Mouse (Mus musculus): ENCODE results near the gene Cav1.

The Cav1 gene

DNA sequence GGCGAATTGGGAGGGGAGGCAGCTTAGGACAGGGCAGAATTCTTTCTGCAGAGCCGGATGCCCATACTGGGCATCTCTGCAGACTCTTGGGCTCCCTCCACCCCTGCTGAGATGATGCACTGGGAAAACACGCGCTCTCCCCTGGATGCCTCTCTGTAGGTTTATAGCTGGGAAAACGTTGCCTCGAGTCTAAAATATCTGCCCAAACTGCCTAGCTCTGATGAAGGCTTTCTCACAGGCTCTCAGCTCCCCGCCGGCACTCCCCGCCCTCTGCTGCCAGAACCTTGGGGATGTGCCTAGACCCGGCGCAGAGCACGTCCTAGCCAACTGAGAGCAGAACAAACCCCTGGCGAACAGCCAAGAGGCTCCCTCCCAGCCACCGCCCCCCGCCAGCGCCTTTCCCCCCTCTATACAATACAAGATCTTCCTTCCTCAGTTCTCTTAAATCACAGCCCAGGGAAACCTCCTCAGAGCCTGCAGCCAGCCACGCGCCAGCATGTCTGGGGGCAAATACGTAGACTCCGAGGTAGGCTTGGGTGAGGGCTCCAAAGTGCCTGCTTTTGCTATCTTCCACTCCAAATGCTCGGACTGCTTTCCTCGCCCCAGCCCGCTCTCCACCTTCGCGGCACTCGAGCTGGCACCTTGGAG lies at the start of gene Cav1:
TSS of gene Cav1 (plus strand) at position 382 of the 648 bp plus-strand sequence.
- peak; percentile 42 to 52 for DNase-seq (ENCODE audit: low spot score in 2 of 2)

DNA sequence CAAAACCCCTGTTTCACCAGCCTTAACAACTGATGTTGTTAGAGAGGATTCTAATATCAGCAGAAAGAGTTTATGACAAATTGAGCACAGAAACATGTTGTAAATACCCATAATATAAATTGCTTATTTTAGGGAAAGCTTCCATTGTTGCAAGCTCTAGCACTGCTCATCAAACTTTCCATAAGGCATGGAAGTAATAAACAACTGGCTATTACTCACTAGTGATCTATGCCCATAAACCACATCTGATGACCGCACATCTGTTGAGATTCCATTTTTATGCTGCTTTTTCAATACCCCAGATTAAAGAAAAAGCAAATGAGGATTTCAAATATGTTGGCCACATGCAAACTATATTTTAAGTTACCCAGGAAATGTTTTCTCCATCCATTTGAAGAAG lies 48.0 kb upstream of the Cav1 start:
- no peak for DNase-seq (ENCODE audit: low spot score in 2 of 2)

DNA sequence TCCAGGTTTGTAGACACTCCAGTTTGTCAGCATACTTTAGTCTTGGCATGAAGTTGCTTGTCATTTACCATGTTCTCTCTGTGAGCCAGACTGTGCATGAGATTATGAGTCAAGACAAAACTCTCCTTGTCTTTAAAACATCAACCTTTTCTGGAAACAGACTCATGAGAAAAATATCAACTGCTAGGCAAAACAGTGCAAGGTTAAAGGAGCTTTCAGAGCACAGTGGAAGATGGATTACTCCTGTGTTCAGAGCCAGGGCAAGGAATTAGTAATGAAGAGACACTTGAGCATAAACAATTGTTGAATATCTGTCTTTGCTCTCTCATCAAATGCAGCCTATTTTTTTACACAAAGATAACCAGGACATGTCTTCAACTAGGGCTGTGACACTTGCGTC lies 47.2 kb upstream of the Cav1 start:
- DNase-seq (ENCODE audit: low spot score in 2 of 2), result no peak

DNA sequence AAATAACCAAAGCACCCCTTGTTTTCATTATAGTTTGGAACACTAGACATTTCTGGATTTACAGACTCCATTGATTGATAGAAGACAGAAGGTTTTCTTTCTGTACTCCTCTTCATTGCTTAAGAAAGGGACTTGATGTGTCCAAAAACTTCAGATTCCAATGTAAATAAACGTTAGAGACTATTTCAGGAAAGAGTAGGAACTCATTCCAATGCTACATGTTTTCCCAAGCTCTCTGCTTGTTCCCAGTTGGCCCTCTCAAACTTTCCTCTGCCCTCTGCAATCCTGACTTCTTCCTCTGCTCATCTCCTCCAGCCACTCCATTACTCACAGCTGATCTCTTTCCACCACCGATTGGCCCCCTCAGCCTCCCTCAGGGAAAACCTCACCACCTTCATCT lies 43.3 kb upstream of the Cav1 start:
- DNase-seq (ENCODE audit: low spot score in 2 of 2), result no peak

DNA sequence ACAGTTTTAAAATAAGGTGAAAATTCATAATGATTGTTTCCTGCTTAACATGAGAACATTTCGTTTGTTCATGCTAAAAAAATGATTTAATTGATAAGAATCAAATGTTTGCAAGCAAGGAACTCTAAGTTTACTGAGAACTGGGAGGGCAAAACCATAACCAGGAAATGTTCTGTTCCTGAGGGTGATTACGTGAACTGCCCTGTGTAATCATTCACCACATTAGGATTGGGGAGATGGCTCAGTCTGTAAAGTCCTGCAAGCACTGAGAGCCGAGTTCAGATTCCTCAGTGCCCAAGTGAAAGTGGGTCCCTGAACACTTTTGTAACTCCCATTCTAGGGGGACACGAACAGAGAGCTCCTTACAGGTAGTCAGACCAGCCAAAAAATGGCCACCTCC lies 41.1 kb upstream of the Cav1 start:
- DNase-seq (ENCODE audit: low spot score in 2 of 2), result no peak

DNA sequence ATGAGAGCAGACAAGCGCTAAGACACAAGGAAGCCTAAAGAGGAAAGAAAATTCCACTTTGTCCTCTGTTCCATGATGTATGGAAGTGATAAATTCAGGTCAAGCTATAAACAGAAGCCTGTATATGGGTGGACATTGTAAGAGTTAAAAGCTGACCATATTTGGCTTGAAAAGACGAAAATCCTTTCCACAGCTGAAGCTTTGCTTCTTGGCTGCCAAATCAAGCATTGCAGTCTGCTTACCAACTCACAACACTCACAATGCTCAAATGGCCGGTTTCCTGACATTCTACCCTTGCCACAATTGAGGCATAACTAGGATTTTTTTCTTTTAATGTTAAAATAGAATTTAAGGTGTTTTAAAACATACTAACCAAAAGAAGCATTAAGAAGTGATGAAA lies 39.7 kb upstream of the Cav1 start:
- no peak for DNase-seq (ENCODE audit: low spot score in 2 of 2)

DNA sequence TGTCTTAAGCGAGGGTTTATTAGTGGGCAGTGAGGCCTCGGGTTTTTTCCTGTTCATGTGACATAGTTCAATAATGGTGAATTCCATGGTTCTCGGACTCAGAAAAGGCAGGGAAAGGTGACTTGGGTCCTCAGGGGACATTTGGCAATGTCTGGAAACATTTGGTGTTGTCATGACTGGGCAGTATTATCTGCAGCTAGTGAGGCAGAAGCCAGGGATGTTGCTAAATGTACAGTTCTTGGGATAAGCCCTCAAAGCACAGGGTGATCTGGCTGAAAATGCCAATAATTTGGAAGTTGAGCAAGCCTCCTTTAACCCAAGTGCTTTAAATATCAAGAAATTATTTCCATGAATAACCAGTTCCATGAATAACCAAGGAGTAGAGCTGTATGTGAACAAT lies 27.8 kb upstream of the Cav1 start:
- no peak for DNase-seq (ENCODE audit: low spot score in 2 of 2)

DNA sequence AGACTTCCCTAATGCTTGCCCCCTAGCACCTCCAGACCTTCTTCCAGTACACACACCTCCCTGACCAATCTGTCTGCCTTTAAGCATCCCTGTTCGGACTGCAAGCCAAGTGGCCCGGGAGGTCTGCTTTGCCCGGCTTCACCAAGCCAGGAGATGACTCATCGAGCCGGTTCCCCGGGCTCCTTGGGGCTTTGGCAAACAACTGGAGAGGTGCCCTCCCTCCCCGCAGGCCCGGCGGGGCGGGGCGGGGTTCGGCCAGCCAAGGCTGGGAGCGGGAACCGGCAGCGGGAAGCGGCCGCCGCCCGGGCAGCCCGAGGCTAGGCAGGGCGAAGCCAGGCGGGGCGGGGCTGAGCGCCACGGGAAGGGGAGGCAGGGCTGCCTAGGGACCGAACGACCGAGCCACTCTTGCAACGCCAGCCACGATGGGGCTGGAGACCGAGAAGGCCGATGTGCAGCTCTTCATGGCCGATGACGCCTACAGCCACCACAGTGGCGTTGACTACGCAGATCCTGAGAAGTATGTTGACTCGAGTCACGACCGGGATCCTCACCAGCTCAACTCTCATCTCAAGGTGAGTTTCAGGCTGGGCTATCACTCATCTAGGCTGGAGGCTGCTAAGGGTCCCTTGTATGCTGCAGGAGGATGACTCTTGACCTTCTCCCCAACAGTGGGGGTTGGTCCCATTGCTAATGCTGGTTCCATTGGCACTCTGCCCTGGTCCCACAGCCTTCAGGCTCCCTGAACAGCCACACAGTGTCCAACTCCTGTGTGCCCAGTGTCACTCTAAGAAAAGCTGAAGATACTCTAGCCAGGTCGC lies 25.0 kb upstream of the Cav1 start, which contains the start of gene Cav2:
TSS of gene Cav2 (plus strand) at position 247 of the 818 bp plus-strand sequence.
- DNase-seq (ENCODE audit: low spot score in 2 of 2), result peak; percentile 22 to 32

DNA sequence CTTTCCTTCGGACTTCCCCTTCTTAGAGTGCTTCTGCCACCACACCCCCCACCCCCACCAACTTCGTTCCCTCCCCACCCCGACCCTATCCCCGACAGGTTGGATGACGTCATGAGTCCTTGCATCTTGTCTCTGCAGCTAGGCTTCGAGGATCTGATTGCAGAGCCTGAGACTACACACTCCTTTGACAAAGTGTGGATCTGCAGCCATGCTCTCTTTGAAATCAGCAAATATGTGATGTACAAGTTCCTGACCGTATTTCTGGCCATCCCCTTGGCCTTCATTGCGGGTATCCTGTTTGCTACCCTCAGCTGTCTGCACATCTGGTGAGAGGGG lies 24.4 kb upstream of the Cav1 start:
- no peak for DNase-seq (ENCODE audit: low spot score in 2 of 2)

DNA sequence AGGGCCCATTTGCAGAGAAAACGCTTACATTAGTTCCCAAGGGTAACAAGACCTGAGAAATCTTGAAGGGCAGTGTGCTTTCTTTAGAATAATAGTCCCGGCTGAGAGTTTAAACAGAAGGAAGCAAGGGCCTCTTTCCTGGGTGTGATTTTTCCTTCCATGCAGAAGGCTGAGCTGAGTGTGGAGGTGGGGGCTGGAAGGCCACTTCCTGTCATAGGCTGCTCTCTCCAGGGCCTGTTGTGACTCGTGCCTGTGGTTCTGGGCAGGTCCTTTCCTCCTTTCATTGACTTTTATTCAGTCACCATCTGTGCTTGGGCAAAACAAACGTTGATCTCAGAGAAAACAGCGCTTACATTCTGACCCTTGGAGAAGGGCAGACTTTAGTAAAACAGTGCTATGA lies 24.0 kb upstream of the Cav1 start:
- no peak for DNase-seq (ENCODE audit: low spot score in 2 of 2)

DNA sequence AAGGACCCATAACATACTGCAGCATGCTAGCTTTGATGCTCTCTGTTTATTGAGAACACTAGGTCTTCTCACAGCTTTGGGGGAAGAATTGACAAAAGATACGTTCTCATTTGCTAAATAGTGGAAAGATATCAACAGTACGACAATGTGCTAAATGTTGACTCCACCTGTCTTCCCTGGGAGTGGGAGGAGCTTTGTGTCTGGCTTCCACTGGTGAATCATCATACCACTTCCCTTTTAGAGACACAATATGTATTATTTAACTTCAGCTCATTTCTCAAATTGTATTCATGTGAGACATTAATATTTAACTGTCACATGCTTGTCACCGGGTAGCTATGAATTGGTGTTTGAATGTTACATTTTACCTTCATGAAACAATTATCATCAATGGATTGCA lies 22.3 kb upstream of the Cav1 start:
- no peak for DNase-seq (ENCODE audit: low spot score in 2 of 2)

DNA sequence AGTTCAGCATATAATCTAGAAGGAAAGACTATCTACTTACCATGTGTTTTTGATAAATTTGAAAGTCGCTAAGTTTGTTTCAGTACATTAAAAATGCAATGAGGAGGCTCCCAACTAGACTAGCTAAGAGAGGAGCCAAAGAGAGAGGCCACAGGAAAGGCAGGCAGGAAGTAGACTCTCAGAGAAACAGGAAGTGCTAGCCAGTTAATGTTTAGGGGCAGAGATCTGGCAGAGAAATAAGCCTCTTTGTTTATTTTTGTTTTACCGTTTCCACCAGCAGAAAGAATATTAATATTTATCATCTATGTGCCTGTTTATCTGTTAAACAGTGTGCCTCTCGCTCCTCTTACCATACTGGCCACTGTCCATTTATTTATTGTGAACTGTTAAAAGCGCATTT lies 19.8 kb upstream of the Cav1 start:
- DNase-seq (ENCODE audit: low spot score in 2 of 2), result no peak

DNA sequence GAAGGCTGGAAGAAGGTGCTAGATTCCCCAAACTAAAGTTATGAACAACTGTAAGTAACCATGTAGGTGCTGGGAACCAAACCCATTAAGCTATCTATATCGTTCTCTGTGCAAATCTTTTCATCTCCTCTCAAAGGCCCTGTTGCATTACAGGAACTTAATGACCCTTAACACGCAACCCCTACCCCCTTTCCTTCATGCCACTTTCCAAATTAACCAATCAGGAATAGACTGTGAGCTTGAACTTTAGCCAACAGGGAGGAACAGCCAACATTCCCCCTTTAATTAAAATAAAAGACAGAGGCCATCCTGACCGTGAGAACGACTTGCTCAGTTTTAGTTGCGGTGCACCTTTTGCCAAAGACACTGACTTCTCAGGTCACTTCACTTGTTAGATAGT lies 11.0 kb upstream of the Cav1 start:
- no peak for DNase-seq (ENCODE audit: low spot score in 2 of 2)

DNA sequence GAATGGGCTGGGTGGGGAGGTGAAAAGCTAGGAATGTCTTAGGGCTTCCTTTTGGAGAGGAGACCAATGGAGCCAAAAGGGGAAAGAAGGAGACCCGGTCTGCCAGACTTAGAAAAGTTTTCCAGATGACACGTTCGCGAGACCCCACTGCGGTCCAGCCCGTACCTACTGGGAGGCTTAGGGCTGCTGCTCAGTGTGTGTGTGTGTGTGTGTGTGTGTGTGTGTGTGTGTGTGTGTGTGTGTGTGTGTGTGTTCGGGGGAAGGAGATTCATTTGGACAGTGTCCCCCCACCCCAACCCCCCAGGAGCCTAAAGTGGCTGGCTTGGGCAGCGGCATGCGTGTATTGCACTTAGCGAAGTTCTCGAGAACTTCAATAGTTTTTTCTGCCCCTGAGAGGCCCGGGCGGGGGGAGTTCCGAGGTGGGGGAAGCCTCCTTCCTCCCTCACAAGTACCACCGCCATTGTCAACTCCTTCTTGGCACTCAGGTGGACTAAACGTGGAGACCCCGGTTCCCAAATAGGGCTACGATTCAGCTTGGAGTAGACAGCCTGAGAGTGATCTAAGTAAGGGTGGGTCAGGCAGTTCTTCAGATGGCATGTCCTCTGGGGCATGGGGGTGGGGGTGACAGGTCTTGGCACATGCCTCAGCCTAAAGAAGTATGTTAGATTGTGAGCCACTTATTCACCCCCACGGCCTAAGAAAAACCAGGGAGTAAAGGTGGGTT lies 629 bp downstream of the Cav1 start:
- no peak for DNase-seq (ENCODE audit: low spot score in 2 of 2)

DNA sequence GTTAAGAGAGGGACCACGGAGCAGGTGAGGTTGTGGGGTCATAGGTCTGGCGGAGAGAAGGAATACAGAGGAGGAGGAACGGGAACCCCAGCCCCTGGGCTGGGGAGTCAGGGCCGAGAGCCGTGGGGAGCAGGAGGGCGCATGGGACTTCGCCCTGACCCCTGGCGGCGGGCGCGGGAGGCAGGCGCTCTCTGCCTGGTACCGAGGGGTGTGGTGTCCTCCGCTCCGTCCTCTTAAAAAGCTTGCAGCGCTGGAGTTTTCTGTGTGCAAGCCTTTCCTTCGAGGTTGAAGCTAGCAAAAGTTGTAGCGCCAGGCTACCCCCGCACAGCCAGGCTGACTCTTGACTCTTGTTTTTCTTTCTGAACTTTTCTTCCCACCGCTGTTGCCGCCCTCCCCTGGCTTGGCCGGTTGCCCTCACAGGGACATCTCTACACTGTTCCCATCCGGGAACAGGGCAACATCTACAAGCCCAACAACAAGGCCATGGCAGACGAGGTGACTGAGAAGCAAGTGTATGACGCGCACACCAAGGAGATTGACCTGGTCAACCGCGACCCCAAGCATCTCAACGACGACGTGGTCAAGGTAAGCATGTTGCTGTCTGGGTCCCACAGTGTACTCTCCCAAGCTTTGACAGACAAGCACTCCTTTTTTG lies 1.5 kb downstream of the Cav1 start:
- DNase-seq (ENCODE audit: low spot score in 2 of 2), result peak; percentile 11 to 25

DNA sequence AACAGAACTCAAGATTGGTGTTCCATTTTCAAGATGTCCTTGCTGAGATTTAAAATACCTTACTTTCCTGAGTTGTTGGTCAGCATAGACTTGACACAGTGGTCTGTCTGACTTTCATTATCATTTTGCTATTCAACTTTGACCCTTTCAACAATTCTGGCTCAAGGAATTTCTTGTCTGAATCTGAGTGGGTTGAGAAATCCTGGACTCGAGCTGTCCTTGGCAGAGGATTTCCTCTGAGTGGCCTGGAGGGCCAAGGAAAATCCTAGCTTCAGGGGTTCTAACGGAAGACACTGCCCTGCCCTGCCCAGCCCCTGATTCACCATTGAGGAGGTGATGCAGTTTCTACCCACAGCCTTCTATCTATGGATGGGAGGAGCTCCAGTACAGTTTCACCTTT lies 2.5 kb downstream of the Cav1 start:
- DNase-seq (ENCODE audit: low spot score in 2 of 2), result no peak

DNA sequence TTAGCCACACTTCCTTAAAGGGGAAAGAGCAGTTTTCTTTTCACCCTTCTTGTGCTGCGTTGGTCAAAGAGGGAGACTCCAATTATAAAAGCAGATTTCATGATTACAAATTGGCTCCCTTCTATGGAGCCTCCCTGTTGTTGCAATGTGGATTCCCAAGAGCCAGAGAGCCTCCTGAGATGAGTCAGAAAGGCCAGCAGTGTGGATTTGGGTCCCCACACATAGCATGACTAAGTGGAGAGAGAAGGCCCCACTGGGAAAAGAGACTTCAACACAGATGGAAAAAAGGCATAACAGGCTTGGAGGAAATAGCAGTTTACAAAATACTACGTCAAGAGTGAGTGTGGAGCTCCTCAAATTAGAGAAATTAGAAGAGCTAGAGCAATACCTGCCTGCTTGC lies 3.1 kb downstream of the Cav1 start:
- no peak for DNase-seq (ENCODE audit: low spot score in 2 of 2)

DNA sequence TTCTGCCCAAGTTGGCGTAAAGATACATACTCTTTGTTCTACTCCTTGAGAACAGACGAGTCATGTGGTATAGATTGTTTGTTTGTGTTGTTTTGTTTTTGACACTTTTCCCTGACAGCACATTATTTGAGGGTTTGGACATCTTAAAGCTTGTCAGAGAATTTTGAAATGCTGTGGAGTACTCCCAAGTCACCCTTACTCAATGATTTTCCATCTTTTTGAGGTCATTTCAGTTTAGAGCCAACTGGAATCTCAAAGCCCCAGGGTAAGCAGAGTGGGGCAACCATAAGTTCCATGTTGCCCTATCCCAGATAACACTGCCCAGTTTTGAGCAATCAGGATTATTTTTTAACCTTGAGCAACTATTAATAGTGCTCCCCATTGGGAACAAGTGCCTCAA lies 8.1 kb downstream of the Cav1 start:
- no peak for DNase-seq (ENCODE audit: low spot score in 2 of 2)

DNA sequence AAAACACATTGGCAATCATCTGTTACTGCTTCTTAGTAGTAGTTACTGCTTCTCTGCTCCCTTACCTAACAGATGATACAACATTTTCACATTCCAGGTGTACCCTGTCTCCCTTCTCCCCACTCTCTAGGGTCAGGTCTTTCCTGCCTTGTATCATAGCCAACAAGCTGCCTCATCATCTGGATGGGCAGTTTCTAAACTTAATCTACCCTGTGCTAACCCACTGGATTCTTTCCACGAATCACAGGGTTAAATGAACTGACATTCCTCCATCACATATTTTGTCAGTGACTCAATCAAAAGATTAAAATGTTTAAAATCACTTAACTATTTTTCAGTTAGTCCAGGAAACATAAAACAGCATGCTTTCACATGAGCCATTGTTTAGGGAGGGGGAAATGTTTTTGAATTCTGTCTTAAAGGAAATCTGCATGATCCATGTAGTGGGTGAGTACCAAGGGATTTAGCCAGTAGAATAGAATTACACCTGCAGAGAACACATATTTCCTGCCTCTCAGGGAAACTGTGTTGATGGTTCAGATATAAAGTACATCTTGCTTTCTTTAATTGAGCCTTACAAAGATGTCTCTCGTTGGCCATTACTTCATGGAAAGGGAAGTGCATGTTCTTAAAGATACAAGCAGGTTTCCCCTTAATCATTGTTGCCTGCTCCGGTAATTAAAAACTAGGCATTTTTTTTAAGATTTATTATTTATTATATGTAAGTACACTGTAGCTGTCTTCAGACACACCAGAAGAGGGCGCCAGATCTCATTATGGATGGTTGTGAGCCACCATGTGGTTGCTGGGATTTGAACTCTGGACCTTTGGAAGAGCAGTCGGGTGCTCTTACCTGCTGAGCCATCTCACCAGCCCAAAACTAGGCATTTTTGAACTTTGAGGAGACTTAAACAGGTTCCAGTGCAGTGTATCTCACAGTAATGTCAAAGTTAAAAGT lies 8.8 kb downstream of the Cav1 start:
- no peak for DNase-seq (ENCODE audit: low spot score in 2 of 2)

DNA sequence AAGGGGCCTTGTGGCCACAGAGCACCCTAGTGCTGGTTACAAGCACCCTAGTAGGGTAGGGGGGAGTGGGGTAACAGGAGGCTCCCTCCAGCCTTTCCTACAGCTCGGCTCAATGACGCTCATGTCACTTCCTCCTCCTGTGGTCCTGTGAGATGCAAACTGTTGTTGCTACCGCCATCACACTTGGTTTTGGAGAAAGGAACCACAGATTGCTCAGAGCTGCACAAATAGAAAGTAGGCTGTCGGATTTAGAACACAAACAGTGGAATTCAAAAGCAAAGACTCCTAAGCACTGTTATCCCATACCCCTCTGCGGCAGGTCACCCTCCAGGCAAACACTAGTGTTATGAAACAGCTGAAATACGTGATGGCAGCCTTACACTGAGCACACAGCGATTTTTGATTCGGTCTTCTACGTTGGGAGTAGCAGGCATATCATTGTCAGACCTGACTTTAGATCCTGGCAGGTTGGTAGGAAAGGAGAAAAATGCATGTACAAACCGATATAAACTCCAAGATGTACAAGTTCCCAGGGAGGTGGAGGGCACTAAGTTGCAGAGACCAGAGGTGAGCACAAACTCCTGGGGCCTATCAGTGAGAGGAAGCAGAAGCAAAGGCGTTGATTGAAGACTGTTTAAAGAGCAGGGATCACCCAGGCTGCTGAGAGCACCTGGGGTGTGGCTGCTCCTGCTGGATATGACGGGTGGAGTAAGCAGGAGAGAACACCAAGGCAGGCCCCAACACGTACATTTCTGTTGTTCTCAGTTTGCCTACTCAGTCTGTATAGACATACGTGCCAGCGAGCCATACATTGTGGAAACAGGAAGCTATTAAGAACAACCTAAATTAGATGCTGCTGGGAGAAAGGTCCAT lies 10.4 kb downstream of the Cav1 start:
- no peak for DNase-seq (ENCODE audit: low spot score in 2 of 2)

Measured in frontal cortex, postnatal 25 days (tissue).